Comparison of ENCODE assay signal across 8 mouse cellular contexts in genomic region chr7:130518213-130519095, GRCm38 (mm10). TPM values are rescaled to one million over a fixed set of nuclear protein-coding genes. Genes with fewer than 3 reads are reported as not detected.
DNase-seq lines count a peak whose midpoint lies in the region; ATAC-seq and TF ChIP-seq lines count a peak whose summit lies in the region.

No protein-coding gene starts in this region.

- no peak for ATAC-seq in forebrain, embryonic 12.5 days (ENCODE audit: low FRiP score)
- ATAC-seq in kidney, embryonic 16.5 days (ENCODE audit: low FRiP score, low TSS enrichment): no peak
- ATAC-seq in midbrain, embryonic 11.5 days (ENCODE audit: low FRiP score): no peak

- no peak for TF ChIP-seq CTCF in thymus, adult 2 months (IDR thresholded peaks at IDR 0.05; ENCODE audit: borderline replicate concordance, control insufficient read depth, extremely low read depth, insufficient read depth, low read length, poor library complexity)

- TF ChIP-seq POLR2A in thymus, adult 2 months (IDR thresholded peaks at IDR 0.05; ENCODE audit: control insufficient read depth, extremely low read depth, insufficient read depth, low read length, poor library complexity): no peak

- H3K4me3 ChIP-seq in thymus, adult 2 months (ENCODE audit: control insufficient read depth, insufficient read depth, low read length): peak overlapping the region; percentile 83
- peak overlapping the region; percentile 69 for H3K4me3 ChIP-seq in forebrain, embryonic 12.5 days (replicated peaks)
- peak overlapping the region; percentile 94 for H3K4me3 ChIP-seq in kidney, embryonic 16.5 days (ENCODE audit: low read length)
- peak overlapping the region; percentile 86 for H3K4me3 ChIP-seq in midbrain, embryonic 11.5 days (ENCODE audit: low read depth, low read length)

- H3K4me1 ChIP-seq in thymus, adult 2 months (replicated peaks; ENCODE audit: control insufficient read depth, insufficient read depth, low read length): peaks cover 6% of the 10 kb centered on the region
- peaks cover 22% of the 10 kb centered on the region for H3K4me1 ChIP-seq in forebrain, embryonic 12.5 days
- peaks cover 25% of the 10 kb centered on the region for H3K4me1 ChIP-seq in kidney, embryonic 16.5 days (ENCODE audit: insufficient read depth, low read length)
- H3K4me1 ChIP-seq in midbrain, embryonic 11.5 days (ENCODE audit: control insufficient read depth, insufficient read depth, low read length): peaks cover 8% of the 10 kb centered on the region

- no peaks in the 10 kb centered on the region for H3K9me3 ChIP-seq in forebrain, embryonic 12.5 days
- H3K9me3 ChIP-seq in kidney, embryonic 16.5 days (ENCODE audit: low read length): no peaks in the 10 kb centered on the region
- no peaks in the 10 kb centered on the region for H3K9me3 ChIP-seq in midbrain, embryonic 11.5 days (ENCODE audit: control insufficient read depth, low read length)

- no peak overlapping the region for H3K27ac ChIP-seq in thymus, adult 2 months (ENCODE audit: control insufficient read depth, insufficient read depth, low read length)
- H3K27ac ChIP-seq in forebrain, embryonic 12.5 days: peak overlapping the region; percentile 97
- H3K27ac ChIP-seq in kidney, embryonic 16.5 days (ENCODE audit: low read length): peak overlapping the region; percentile 94
- peak overlapping the region; percentile 97 for H3K27ac ChIP-seq in midbrain, embryonic 11.5 days (ENCODE audit: low read depth, low read length)

- no peaks in the 10 kb centered on the region for H3K27me3 ChIP-seq in thymus, adult 2 months (ENCODE audit: control insufficient read depth, insufficient read depth, low read length)
- H3K27me3 ChIP-seq in forebrain, embryonic 12.5 days: no peaks in the 10 kb centered on the region
- no peaks in the 10 kb centered on the region for H3K27me3 ChIP-seq in kidney, embryonic 16.5 days (ENCODE audit: insufficient read depth, low read length)
- H3K27me3 ChIP-seq in midbrain, embryonic 11.5 days (ENCODE audit: control insufficient read depth, insufficient read depth, low read length): no peaks in the 10 kb centered on the region

- 36% methylated on average over 26 of the region's 26 CpGs for whole genome bisulfite sequencing in thymus, adult 2 months
- WGBS in forebrain, embryonic 12.5 days: 49% methylated on average over 26 of the region's 26 CpGs
- WGBS in kidney, embryonic 16.5 days: 22% methylated on average over 26 of the region's 26 CpGs
- WGBS in midbrain, embryonic 11.5 days: 50% methylated on average over 26 of the region's 26 CpGs

- no peak for DNase-seq in thymus, adult 2 months
- DNase-seq in thymus, postnatal 36 days: no peak
- peak; percentile 90 for DNase-seq in midbrain, embryonic 11.5 days (ENCODE audit: low spot score, missing footprints)
- DNase-seq in left cerebral cortex, postnatal 14 days (ENCODE audit: low spot score in 2 of 2): no peak
- no peak for DNase-seq in gastrocnemius, postnatal 25 days
- DNase-seq in left cerebral cortex, postnatal 4 days: no peak

- peak overlapping the region; percentile 82 for H3K4me2 ChIP-seq in forebrain, embryonic 12.5 days
- H3K4me2 ChIP-seq in kidney, embryonic 16.5 days (replicated peaks; ENCODE audit: low read depth, low read length): peak overlapping the region; percentile 89
- H3K4me2 ChIP-seq in midbrain, embryonic 11.5 days: peak overlapping the region; percentile 81

- H3K9ac ChIP-seq in forebrain, embryonic 12.5 days: peak overlapping the region; percentile 88
- peak overlapping the region; percentile 97 for H3K9ac ChIP-seq in kidney, embryonic 16.5 days (replicated peaks; ENCODE audit: low read length)
- peak overlapping the region; percentile 97 for H3K9ac ChIP-seq in midbrain, embryonic 11.5 days (ENCODE audit: low read length)

- H3K36me3 ChIP-seq in thymus, adult 2 months (ENCODE audit: control insufficient read depth, insufficient read depth, low read length): no peaks in the 10 kb centered on the region
- H3K36me3 ChIP-seq in forebrain, embryonic 12.5 days (replicated peaks): no peaks in the 10 kb centered on the region; the same call in 1 of the 2 replicates
- 0 out of 2 replicates have a peak, but pooled peaks cover 13% of the 10 kb centered on the region for H3K36me3 ChIP-seq in kidney, embryonic 16.5 days (ENCODE audit: insufficient read depth, low read length)
- no peaks in the 10 kb centered on the region for H3K36me3 ChIP-seq in midbrain, embryonic 11.5 days (ENCODE audit: control insufficient read depth, insufficient read depth, low read length)

- intact Hi-C loops in left cerebral cortex, postnatal 14 days (cut with DNase I): loop anchor here (5.0 kb wide), 1 partner anchor 866 kb away; no protein-coding TSS in a partner anchor
- intact Hi-C loops in left cerebral cortex, postnatal 4 days (cut with DNase I): no loop called here

RNA-seq across cellular contexts. Expression of gene Ate1, which starts 1.7 kb away (rescaled TPM):
- polyA plus RNA-seq in thymus, adult 2 months (2012; rRNA removed): 6.5 and 9.0 TPM in 2 replicates
- polyA plus RNA-seq in forebrain, embryonic 12.5 days (2016; fragmentation: Nextera tagmentation; extraction: Ambion mirVana): 66.9 and 67.2 TPM in 2 replicates
- 58.5 and 68.6 TPM in 2 replicates for polyA plus RNA-seq in kidney, embryonic 16.5 days (2015; fragmentation: Nextera tagmentation; extraction: Ambion mirVana)
- 54.8 and 57.1 TPM in 2 replicates for polyA plus RNA-seq in midbrain, embryonic 11.5 days (2014; fragmentation: Nextera tagmentation; extraction: Ambion mirVana)
- 10 to 100 TPM; 52.2 to 54.0 TPM for total RNA-seq in left cerebral cortex, postnatal 14 days (2021)
- 10 to 100 TPM; 25.4 to 25.6 TPM for total RNA-seq in gastrocnemius, postnatal 25 days (2021)
- total RNA-seq in left cerebral cortex, postnatal 4 days (2021): 10 to 100 TPM; 57.1 to 61.9 TPM

RNA-seq across cellular contexts. Expression of gene Nsmce4a, which starts 54.5 kb away (rescaled TPM):
- polyA plus RNA-seq in thymus, adult 2 months (2012; rRNA removed): 72.1 and 110 TPM in 2 replicates
- polyA plus RNA-seq in forebrain, embryonic 12.5 days (2016; fragmentation: Nextera tagmentation; extraction: Ambion mirVana): 172 and 182 TPM in 2 replicates
- 155 and 159 TPM in 2 replicates for polyA plus RNA-seq in kidney, embryonic 16.5 days (2015; fragmentation: Nextera tagmentation; extraction: Ambion mirVana)
- polyA plus RNA-seq in midbrain, embryonic 11.5 days (2014; fragmentation: Nextera tagmentation; extraction: Ambion mirVana): 223 and 239 TPM in 2 replicates
- total RNA-seq in left cerebral cortex, postnatal 14 days (2021): 10 to 100 TPM; 28.0 to 31.0 TPM
- total RNA-seq in gastrocnemius, postnatal 25 days (2021): 10 to 100 TPM; 25.8 to 26.5 TPM
- 10 to 100 TPM; 36.1 to 38.3 TPM for total RNA-seq in left cerebral cortex, postnatal 4 days (2021)

RNA-seq across cellular contexts. Expression of gene Tacc2, which starts 58.8 kb away (rescaled TPM):
- polyA plus RNA-seq in thymus, adult 2 months (2012; rRNA removed): 31.9 and 41.1 TPM in 2 replicates
- polyA plus RNA-seq in forebrain, embryonic 12.5 days (2016; fragmentation: Nextera tagmentation; extraction: Ambion mirVana): 54.8 and 57.3 TPM in 2 replicates
- polyA plus RNA-seq in kidney, embryonic 16.5 days (2015; fragmentation: Nextera tagmentation; extraction: Ambion mirVana): 31.3 and 40.0 TPM in 2 replicates
- polyA plus RNA-seq in midbrain, embryonic 11.5 days (2014; fragmentation: Nextera tagmentation; extraction: Ambion mirVana): 45.8 and 47.3 TPM in 2 replicates
- 10 to 100 TPM; 68.9 to 70.3 TPM for total RNA-seq in left cerebral cortex, postnatal 14 days (2021)
- 100 to 1,000 TPM; 422 to 535 TPM for total RNA-seq in gastrocnemius, postnatal 25 days (2021)
- 100 to 1,000 TPM; 101 to 102 TPM for total RNA-seq in left cerebral cortex, postnatal 4 days (2021)
